Mouse (Mus musculus) G1E (cell line): ENCODE data around the gene Dbn1.

Experiments used
- CTCF ChIP-seq: IDR thresholded peaks from 2 replicates; pipeline ENCODE4 v1.5.1; 2012; ENCODE audit warnings: low read depth, low read length, inconsistent platforms, mixed read lengths
- GATA1 ChIP-seq: IDR thresholded peaks from 2 replicates; pipeline ENCODE4 v1.6.1; 2012; ENCODE audit warnings: borderline replicate concordance, low read length, inconsistent platforms, mixed read lengths

DNA sequence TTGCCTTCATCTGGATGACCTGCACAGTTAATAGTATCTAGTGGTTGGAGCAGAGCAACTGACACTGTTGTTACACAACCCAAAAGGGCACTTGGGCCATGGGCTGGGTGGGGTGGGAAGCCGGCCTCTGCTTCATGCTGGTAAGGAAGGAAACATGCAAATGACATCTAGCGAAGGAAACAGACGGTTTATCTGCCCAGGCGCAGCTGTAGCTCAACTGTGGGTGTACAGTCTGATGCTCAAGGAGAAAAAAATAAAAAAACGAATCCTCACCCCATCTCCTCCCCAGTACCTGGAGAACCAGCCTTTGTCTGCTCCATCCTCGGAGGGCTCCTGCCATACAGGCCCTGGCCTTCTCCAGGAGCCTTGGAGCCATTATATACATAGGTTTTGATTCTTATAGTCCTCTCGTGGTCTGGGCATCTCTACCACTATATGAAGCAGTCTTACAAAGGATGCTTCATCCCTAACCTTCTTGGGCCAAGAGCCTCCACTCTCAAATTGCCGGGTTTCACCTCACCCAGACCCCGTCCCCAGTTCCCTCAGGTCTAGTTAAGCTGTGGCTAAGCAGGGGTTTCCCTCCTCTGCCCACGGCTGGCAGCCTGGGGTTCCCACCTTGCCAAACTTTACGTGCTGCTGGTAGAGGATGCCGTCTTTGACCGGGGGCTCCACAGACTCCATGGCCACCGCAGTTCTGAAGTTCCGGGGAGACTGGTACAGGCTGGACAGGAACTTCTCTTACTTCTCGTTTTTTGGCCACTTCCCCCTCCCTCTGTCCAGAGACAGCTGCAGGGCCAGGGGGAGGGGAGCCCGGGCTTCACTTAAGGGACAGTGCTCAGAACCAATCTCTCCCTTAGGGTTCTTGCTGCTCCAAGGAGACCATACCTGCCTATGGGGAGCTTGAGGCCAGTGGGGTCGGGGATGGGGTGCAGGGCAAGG lies 40.2 kb upstream of the Dbn1 start:
- TF ChIP-seq CTCF (no peak), GATA1 (no peak)
